Mouse (Mus musculus) CH12.LX (cell line): ENCODE data around the gene Atp13a2. TPM values are rescaled to one million over a fixed set of nuclear protein-coding genes. Genes with fewer than 3 reads are reported as not detected.
A peak's percentile ranks its signal among the peaks of the same experiment; 100 is the strongest.

Source experiments
- DNase-seq: peaks from one replicate; pipeline ENCODE4 v3.0.0-alpha.2; 2013; ENCODE audit errors: extremely low read depth
- H3K27ac ChIP-seq: 2 replicates; pipeline ENCODE4 v1.5.1; 2012; ENCODE audit warnings: low read depth, mild to moderate bottlenecking, control low read depth, moderate library complexity; ENCODE audit not compliant: insufficient read depth
- H3K27me3 ChIP-seq: replicated peaks from 2 replicates; pipeline ENCODE3; 2012; ENCODE audit warnings: inconsistent platforms
- H3K36me3 ChIP-seq, 2 experiments: replicated peaks in 1 of 2; 2 replicates each; pipeline versions ENCODE3 to v1.6.1; 2012; ENCODE audit warnings: inconsistent platforms in 1 of 2, low read length in 1 of 2, mild to moderate bottlenecking in 1 of 2, mixed read lengths in 1 of 2, moderate library complexity in 1 of 2; ENCODE audit not compliant: control insufficient read depth in 1 of 2, insufficient read depth in 1 of 2
- H3K4me1 ChIP-seq, 2 experiments: 2 replicates each; pipeline ENCODE4 v1.6.1; 2012; ENCODE audit warnings: inconsistent platforms in 1 of 2, moderate library complexity in 1 of 2; ENCODE audit not compliant: insufficient read depth in 2 of 2, control insufficient read depth in 1 of 2
- H3K4me2 ChIP-seq: 2 replicates; pipeline ENCODE4 v1.6.1; 2012; ENCODE audit warnings: low read depth, mild to moderate bottlenecking, control low read depth; ENCODE audit not compliant: poor library complexity, insufficient read depth, severe bottlenecking
- H3K4me3 ChIP-seq, 3 experiments: fragments of 150-350 bp in 1 of 3; sonication (generic) in 1 of 3; replicated peaks in 1 of 3; 2 replicates each; pipeline versions ENCODE3 to v1.5.1; 2011 to 2012; ENCODE audit warnings: low read depth in 2 of 3, low read length in 2 of 3, mild to moderate bottlenecking in 2 of 3, moderate library complexity in 2 of 3, control low read depth in 1 of 3, improper control_type of control experiment in 1 of 3, inconsistent platforms in 1 of 3, mixed read lengths in 1 of 3; ENCODE audit not compliant: poor library complexity in 1 of 3
- H3K79me2 ChIP-seq: replicated peaks from 2 replicates; pipeline ENCODE4 v1.6.1; 2012; ENCODE audit warnings: mild to moderate bottlenecking, moderate library complexity; ENCODE audit not compliant: control insufficient read depth, poor library complexity, insufficient read depth, severe bottlenecking; ENCODE audit errors: extremely low read depth
- H3K9ac ChIP-seq: 2 replicates; pipeline ENCODE4 v1.6.1; 2012; ENCODE audit warnings: low read depth, mild to moderate bottlenecking, control low read depth, moderate library complexity; ENCODE audit not compliant: insufficient read depth
- H3K9me3 ChIP-seq: replicated peaks from 2 replicates; pipeline ENCODE3; 2012; ENCODE audit warnings: low read length, inconsistent platforms, mixed read lengths
- BHLHE40 ChIP-seq: IDR thresholded peaks from 2 replicates; pipeline ENCODE4 v1.6.1; 2011; ENCODE audit warnings: mild to moderate bottlenecking, low read depth, low read length, improper control_type of control experiment
- CHD2 ChIP-seq: IDR thresholded peaks from 2 replicates; pipeline ENCODE4 v1.6.1; 2011; ENCODE audit warnings: low read length, improper control_type of control experiment
- CTCF ChIP-seq, 2 experiments: IDR thresholded peaks in 1 of 2; conservative IDR thresholded peaks in 1 of 2; 2 replicates each; pipeline ENCODE4 v1.5.1; 2011 to 2012; ENCODE audit warnings: low read depth in 2 of 2, low read length in 2 of 2, improper control_type of control experiment in 1 of 2, inconsistent platforms in 1 of 2, mild to moderate bottlenecking in 1 of 2, moderate library complexity in 1 of 2
- E2F4 ChIP-seq: IDR thresholded peaks from 2 replicates; pipeline ENCODE4 v1.6.1; 2011; ENCODE audit warnings: low read depth, low read length, improper control_type of control experiment; ENCODE audit not compliant: insufficient replicate concordance
- ELF1 ChIP-seq: IDR thresholded peaks from 2 replicates; pipeline ENCODE4 v1.6.1; 2014; ENCODE audit warnings: low read depth, mild to moderate bottlenecking, inconsistent platforms, low read length, improper control_type of control experiment
- EP300 ChIP-seq: IDR thresholded peaks from 2 replicates; pipeline ENCODE4 v1.6.1; 2011; ENCODE audit warnings: low read length, improper control_type of control experiment
- HCFC1 ChIP-seq: IDR thresholded peaks from 2 replicates; pipeline ENCODE4 v1.6.1; 2012; ENCODE audit warnings: low read depth, mild to moderate bottlenecking, inconsistent platforms, low read length, improper control_type of control experiment
- JUN ChIP-seq: IDR thresholded peaks from 2 replicates; pipeline ENCODE4 v1.6.1; 2011; ENCODE audit warnings: low read depth, mild to moderate bottlenecking, low read length, improper control_type of control experiment, moderate library complexity; ENCODE audit not compliant: insufficient read depth
- JUND ChIP-seq: conservative IDR thresholded peaks from 2 replicates; pipeline ENCODE4 v1.6.1; 2011; ENCODE audit warnings: low read depth, low read length, improper control_type of control experiment
- MAFK ChIP-seq: IDR thresholded peaks from 2 replicates; pipeline ENCODE4 v1.6.1; 2011; ENCODE audit warnings: low read length, improper control_type of control experiment; ENCODE audit not compliant: insufficient replicate concordance
- MAX ChIP-seq: IDR thresholded peaks from 2 replicates; pipeline ENCODE4 v1.6.1; 2011; ENCODE audit warnings: low read length, improper control_type of control experiment
- MAZ ChIP-seq: IDR thresholded peaks from 2 replicates; pipeline ENCODE4 v1.6.1; 2012; ENCODE audit warnings: low read depth, mild to moderate bottlenecking, inconsistent platforms, low read length, improper control_type of control experiment, moderate library complexity
- MYC ChIP-seq: IDR thresholded peaks from 2 replicates; pipeline ENCODE4 v1.6.1; 2011; ENCODE audit warnings: low read depth, mild to moderate bottlenecking, improper control_type of control experiment, low read length
- NRF1 ChIP-seq: IDR thresholded peaks from 2 replicates; pipeline ENCODE4 v1.6.1; 2014; ENCODE audit warnings: low read depth, mild to moderate bottlenecking, inconsistent platforms, low read length, improper control_type of control experiment, moderate library complexity
- PAX5 ChIP-seq: IDR thresholded peaks from 2 replicates; pipeline ENCODE4 v1.6.1; 2012; ENCODE audit warnings: low read length, inconsistent platforms, mixed read lengths
- POLR2A ChIP-seq: IDR thresholded peaks from 2 replicates; pipeline ENCODE4 v1.6.1; 2011; ENCODE audit warnings: low read depth, mild to moderate bottlenecking, improper control_type of control experiment, low read length
- POLR2AphosphoS2 ChIP-seq: IDR thresholded peaks from 2 replicates; pipeline ENCODE4 v1.6.1; 2011; ENCODE audit warnings: low read depth, low read length, improper control_type of control experiment
- RAD21 ChIP-seq: IDR thresholded peaks from 2 replicates; pipeline ENCODE4 v1.6.1; 2011; ENCODE audit warnings: low read depth, mild to moderate bottlenecking, low read length, improper control_type of control experiment, moderate library complexity
- RCOR1 ChIP-seq: conservative IDR thresholded peaks from 2 replicates; pipeline ENCODE4 v1.6.1; 2012; ENCODE audit warnings: low read depth, mild to moderate bottlenecking, inconsistent platforms, low read length, improper control_type of control experiment
- SMC3 ChIP-seq: IDR thresholded peaks from 2 replicates; pipeline ENCODE4 v1.6.1; 2011; ENCODE audit warnings: low read depth, low read length, improper control_type of control experiment
- TCF12 ChIP-seq: IDR thresholded peaks from 2 replicates; pipeline ENCODE4 v1.6.1; 2014; ENCODE audit warnings: low read depth, mild to moderate bottlenecking, inconsistent platforms, low read length, improper control_type of control experiment
- USF1 ChIP-seq: IDR thresholded peaks from 2 replicates; pipeline ENCODE4 v1.6.1; 2014; ENCODE audit warnings: low read depth, mild to moderate bottlenecking, inconsistent platforms, low read length, improper control_type of control experiment
- USF2 ChIP-seq: conservative IDR thresholded peaks from 2 replicates; pipeline ENCODE4 v1.6.1; 2011; ENCODE audit warnings: low read depth, low read length, improper control_type of control experiment
- ZKSCAN1 ChIP-seq: IDR thresholded peaks from 2 replicates; pipeline ENCODE4 v1.6.1; 2012; ENCODE audit warnings: low read depth, inconsistent platforms, low read length, improper control_type of control experiment, borderline replicate concordance
- dilution Hi-C: fragments of 300-500 bp; cut with MboI; formaldehyde crosslinking; loops from 2 replicates; pipeline ENCODE4 v1.14.3; 2020; ENCODE audit warnings: low sequenced_read_pairs; ENCODE audit not compliant: extremely low pct_unique_long_range_greater_than_20kb, extremely low pct_ligation_motif_present
- in situ Hi-C: fragments of 300-500 bp; cut with MboI; formaldehyde crosslinking; loops from 3 replicates; pipeline ENCODE4 v1.14.3; 2019; ENCODE audit warnings: low sequenced_read_pairs, low pct_ligation_motif_present, low pct_unique_long_range_greater_than_20kb, mixed read lengths
- polyA plus RNA-seq: library from polyadenylated mRNA; unstranded; fragments of >175 nt; gene quantifications from 2 replicates; pipeline ENCODE4 v1.2.1, GENCODE M21; 2012; ENCODE audit warnings: low read depth; ENCODE audit not compliant: insufficient read length
- total RNA-seq, 2 experiments: library from RNA; depleted of rRNA; stranded (reverse); fragments of 300-350 nt in 1 of 2; fragments of >200 nt in 1 of 2; gene quantifications; 2 replicates each; pipeline ENCODE4 v1.2.3; 2012 to 2014

Gene Atp13a2
- total and polyA plus RNA-seq, 3 experiments = 22.2 to 54.7 (median 48.5) TPM

DNA sequence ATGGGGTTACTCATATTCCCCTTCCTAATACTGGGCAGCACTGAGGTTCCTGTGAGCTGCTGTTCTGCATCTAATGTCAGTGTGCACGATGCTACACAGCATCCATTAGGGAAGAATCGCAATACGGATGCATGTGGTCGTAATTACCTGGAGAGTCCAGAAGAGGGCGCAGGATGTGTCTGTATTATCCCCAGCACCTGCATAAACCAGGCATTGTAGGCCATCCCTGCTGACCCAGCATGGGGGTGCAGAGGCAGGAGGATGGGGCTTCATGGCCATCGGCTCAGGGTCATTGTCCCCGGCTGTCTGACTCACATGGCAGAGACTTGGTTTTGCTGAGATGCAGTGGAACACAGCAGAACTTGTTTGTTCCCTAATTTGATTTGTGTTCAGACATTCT, 22.1 kb upstream of the Atp13a2 start:
- H3K27ac ChIP-seq = peak overlapping the region; percentile 14; the same call in 1 of the 2 replicates
- H3K4me2 ChIP-seq = peak overlapping the region; percentile 48
- H3K9ac ChIP-seq = peak overlapping the region; percentile 31; the same call in 1 of the 2 replicates
- peaks cover 16% of the 10 kb centered on the region for H3K79me2 ChIP-seq
- H3K27me3 ChIP-seq = peaks cover 4% of the 10 kb centered on the region
- H3K36me3 ChIP-seq = peaks cover 8 to 52% of the 10 kb centered on the region in 2 experiments
- H3K4me1 ChIP-seq = peaks cover 14 to 44% of the 10 kb centered on the region in 2 experiments
- peak; percentile 79 for DNase-seq
- peak overlapping the region in 1 of 3 experiments; percentile 16 for H3K4me3 ChIP-seq
- no peak for TF ChIP-seq MAFK
- TF ChIP-seq TCF12 = 0 out of 2 replicates have a peak, but pooled peaks have one; percentile 44
- no peak for TF ChIP-seq EP300
- TF ChIP-seq MYC = peak; percentile 80
- TF ChIP-seq CTCF (conservative IDR thresholded peaks at IDR 0.05 in 1 of 2, IDR thresholded peaks at IDR 0.05 in 1 of 2; ENCODE audit: low read depth in 2 of 2, low read length in 2 of 2) = peak; percentile 84 to 95
- no peak for TF ChIP-seq NRF1
- no peak for TF ChIP-seq JUND
- peak; percentile 65 for TF ChIP-seq RAD21
- no peak for TF ChIP-seq POLR2AphosphoS2
- TF ChIP-seq SMC3 = peak; percentile 91
- dilution Hi-C loops (no loop called here), in situ Hi-C loops (no loop called here)
- H3K9me3 ChIP-seq = no peaks in the 10 kb centered on the region

DNA sequence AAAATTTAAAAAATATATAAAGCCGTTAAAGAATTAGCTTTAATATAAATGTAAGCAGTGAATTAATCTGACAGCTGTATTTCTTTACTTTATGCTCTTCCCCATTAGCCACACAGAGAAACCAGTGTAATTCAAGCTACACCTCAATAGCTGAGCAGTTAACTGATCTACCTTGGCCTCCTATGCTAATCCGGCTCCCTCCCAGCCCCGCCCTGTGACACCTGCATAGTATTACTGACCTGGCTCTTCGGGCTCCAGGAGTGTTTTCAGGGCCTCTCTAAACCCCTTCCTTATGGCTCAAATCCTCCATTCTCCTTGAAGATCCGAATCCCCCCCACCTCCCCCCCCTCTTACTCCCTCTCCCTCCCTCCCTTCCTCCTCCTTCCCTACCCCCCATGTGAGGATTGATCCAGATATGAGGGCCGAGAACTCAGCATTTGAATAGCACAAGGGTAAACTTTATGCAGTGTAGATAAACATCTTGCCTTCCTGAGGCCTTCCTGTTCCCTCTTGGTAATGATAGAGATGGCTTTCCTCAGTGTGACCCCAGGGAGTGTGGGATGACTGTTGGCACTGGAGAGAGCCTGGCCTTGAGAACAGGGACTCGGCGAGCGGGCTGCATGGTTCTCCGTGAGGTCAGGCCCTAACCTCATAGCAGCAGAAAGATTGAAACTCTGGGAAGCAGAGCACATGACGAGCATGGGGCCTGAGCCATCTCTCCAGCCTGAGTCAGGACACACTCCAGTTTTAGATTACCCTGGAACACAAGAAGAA, 19.1 kb upstream of the Atp13a2 start:
- H3K27ac ChIP-seq = no peak overlapping the region
- dilution Hi-C loops (no loop called here), in situ Hi-C loops (no loop called here)
- peaks cover 8 to 36% of the 10 kb centered on the region in 2 experiments for H3K4me1 ChIP-seq
- no peak overlapping the region for H3K4me3 ChIP-seq
- H3K27me3 ChIP-seq = no peaks in the 10 kb centered on the region
- peaks cover 4% of the 10 kb centered on the region for H3K79me2 ChIP-seq
- no peak overlapping the region for H3K9ac ChIP-seq
- no peak overlapping the region for H3K4me2 ChIP-seq
- DNase-seq = no peak
- TF ChIP-seq HCFC1 (no peak), JUND (no peak), E2F4 (no peak), MAFK (no peak), BHLHE40 (no peak), POLR2A (no peak), USF2 (no peak), RCOR1 (no peak), CHD2 (no peak), PAX5 (no peak), USF1 (no peak), JUN (no peak), MAZ (no peak), ZKSCAN1 (no peak), ELF1 (no peak), MAX (no peak)
- H3K9me3 ChIP-seq = no peaks in the 10 kb centered on the region
- H3K36me3 ChIP-seq = peaks cover 31 to 79% of the 10 kb centered on the region in 2 experiments
